Mouse (Mus musculus) 3T3-L1 (cell line): ENCODE measurements around the gene Hyls1.
"Not testable (repeated sequence)": the region's sequence is repeated elsewhere in the genome, so short reads cannot be mapped to it uniquely, and the experiment has no call there.

Experiments used
- DNase-seq: peaks from one replicate; pipeline ENCODE4 v3.0.0-alpha.2; 2015; ENCODE audit warnings: low read depth, low spot score

The Hyls1 gene

DNA sequence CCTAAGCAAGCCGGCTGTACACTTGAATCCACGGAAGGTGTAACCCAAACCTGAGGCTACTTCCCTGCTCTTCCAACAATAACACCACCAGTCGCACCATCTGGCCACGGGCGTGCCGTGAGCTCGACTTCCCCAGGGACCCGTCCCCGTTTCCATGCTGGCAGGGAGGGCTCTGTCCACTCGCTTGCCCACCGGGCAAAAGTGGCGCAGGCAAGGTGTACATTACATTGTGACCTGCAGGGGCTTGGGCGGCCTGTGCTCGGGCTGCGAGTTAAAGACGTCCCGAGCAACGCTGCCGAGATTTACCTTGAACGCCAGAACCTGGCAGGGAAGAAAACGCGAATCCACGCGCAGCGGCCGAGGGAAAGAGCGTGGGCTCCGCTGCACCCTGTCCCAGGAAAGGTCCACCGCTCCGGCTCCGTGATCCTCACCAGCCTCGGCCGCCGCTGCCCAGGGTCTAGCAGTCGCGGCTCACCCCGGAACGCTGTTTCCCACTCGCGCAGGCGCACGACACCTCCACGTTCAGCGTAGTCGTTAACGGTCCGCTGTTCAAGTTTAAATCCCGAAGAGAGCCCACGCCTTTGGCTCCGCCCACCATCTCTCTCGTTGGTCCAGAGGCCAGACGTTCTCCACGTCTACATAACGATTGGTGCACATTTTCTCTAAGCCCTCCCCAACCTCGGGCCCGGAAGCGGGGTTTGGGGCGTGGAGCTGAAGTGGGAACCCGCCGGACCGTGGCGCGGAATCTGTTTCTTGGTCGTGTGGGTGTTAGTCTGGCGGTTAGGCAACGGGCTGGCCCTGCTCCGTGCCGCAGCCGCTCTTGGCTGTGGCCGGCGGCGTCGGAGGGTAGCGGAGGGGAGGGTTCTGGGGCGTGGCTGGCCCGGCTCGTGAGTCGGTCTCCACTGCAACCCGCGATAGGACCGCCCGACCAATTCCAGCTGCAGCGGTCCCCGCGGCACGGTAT lies at the start of gene Hyls1, which contains the start of gene Pate2:
Gene Hyls1 (minus strand): TSS at position 828 of the 964 bp plus-strand sequence.
Gene Pate2 (plus strand): TSS at position 714 of the 964 bp plus-strand sequence.
- peak; percentile 99 for DNase-seq

DNA sequence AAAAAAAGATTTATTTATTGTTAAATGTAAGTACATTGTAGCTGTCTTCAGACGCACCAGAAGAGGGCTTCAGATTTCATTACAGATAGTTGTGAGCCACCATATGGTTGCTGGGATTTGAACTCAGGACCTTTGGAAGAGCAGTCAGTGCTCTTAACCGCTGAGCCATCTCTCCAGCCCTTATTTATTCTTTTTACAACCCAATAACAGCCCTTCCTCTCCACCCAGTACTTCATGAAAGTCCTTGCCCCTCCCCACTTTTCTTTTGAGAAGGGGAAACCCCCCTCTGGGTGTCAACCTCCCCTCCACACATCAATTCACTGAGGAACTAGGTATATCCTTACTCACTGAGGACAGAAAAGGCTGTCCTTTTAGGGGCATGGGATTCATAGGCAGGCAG lies 46.6 kb upstream of the Hyls1 start:
- DNase-seq = not testable (repeated sequence)

DNA sequence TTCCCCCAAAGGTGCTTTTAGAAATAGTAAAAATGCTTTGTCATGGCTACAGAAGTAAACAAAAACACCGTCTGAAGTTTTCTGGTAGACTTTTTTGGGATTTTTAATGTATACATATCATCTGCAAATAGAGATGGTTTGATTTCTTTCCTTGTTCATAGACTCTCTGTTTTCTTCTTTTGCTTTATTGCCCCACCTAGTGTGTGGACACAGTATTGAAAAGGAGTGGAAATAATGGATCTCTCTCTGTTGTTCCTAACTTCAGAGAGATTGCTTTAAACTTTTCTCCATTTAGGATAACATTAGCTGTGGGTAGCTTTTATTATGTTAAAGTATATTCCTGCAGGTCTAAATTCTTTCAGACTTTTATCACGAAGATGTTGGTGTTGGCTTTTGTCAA lies 43.8 kb upstream of the Hyls1 start:
- peak; percentile 43 for DNase-seq

DNA sequence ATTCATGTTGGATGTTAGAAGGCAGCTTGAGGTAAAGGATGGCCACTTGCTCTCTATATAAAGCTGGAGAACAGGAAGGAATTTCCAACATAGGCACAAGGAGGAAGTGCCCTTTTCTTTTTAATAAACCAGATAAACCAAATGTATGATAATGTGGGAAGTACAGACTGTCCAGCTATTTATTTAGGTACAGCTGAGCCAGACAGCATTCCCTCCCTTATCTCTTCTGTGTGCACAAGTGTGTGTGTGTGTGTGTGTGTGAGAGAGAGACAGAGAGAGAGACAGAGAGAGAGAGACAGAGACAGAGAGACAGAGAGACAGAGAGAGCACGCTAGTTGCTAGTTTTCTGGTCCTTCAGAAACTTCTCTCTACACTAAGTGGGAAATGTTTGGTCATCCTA lies 41.6 kb upstream of the Hyls1 start, which contains the start of gene Pate4:
Gene Pate4 (minus strand): TSS at position 101 of the 400 bp plus-strand sequence.
- no peak for DNase-seq

DNA sequence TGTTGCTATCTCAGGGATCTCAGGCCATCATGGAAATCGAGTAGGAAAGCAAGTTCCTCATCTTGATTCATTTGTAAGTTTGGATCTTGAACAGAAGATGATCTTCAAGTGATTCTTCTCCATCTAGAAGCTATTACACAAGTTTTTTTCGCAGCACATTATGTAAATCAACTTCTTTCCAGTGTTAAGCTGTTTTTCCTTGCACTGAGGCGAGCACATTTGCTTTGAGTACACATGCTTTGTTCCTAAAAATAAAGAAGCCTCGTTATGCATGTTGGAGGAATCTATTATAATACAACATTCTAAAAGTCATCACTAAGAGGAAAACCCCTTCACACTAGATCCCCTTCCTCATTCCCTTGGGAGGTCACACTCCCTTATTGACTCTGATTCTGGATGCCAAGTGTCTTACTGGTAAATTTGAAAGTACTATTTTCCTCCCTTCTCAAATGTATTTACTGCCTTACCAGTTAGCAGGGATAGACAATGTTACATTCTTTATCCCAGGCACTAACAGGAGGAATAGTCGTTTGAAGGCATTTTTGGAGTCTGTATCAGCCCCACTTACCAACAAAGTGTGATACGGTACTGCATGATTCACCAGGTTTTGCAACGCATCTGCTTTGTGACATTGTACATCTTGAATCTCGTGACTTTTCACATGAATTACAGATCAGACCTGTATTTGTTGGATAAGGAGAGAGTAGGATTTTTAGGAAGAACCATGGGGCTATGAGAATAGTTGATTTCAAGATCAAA lies 37.6 kb upstream of the Hyls1 start:
- no peak for DNase-seq

DNA sequence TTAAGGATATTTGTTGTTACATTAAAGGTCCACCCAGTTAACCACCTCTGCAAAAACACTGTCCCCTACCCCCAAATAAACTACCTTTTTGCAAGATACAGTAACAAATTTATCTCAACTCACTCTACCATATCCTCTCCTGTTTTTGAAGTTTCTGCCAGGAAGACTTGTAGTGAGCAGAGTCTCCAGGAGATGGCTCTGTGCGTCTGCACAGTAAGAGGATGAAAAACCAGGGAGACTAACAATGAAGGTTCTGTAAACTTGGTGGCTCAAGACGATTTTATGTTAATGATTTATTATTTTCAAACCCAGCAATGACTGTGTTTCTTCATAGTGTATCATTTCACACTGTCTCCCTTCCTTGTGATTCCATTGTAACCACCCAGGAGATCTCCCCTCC lies 22.7 kb upstream of the Hyls1 start:
- DNase-seq = peak; percentile 73

DNA sequence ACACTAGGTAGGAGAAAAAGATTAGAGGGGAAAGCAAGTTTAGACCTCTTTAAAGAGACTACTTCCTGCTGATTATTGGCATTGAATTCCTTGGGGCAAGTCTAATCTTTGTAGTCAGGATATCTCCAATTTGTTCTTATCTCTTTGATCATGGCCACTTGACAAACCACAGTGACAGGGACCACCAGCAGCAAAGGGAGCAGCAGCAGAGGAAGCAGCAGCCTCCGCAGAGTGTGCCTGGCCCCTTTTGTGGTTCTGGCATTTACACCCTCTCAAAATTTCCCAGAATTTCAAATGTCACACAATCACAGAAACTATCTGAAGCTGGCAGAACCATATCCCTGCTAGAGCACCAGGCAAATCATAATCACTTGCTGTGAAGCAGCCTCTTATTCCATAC lies 17.5 kb upstream of the Hyls1 start:
- no peak for DNase-seq

DNA sequence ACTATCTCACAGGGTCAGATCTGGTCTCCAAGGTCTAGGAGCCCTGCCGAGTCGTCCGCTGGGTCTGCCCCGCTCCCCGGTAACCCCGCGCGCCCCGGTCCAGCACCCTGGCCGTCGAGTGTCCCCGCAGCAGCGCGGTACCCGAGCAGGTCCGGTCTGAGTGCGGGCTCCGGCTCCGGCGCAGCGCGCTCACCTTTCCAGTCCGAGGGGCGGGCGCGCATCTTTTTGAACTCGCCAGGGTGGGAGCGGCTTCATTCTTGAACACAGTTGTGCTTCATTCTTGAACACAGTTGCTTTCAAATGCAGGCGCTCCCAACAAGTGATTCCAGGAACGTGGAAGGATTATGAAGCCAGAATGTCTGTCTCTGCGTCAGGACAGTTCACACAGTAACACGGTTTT lies 4.2 kb upstream of the Hyls1 start:
- no peak for DNase-seq

DNA sequence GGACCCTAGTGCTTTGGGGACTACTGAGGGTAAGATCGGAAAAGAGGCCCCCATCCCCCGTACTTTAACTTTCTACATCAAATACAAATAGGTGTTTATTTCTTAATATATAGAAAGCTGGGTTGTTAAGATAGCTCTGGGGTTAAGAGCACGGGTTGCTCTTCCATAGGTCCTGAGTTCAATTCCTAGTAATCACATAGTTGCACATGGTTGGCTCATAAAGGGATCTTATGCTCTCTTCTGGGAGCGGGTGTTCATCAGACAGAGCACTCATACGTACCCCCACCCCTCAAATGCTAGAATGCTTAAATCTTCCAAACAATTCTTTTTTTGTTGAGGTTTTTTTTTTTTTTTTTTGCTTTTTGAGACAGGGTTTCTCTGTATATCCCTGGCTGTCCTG lies 465 bp upstream of the Hyls1 start:
- no peak for DNase-seq

DNA sequence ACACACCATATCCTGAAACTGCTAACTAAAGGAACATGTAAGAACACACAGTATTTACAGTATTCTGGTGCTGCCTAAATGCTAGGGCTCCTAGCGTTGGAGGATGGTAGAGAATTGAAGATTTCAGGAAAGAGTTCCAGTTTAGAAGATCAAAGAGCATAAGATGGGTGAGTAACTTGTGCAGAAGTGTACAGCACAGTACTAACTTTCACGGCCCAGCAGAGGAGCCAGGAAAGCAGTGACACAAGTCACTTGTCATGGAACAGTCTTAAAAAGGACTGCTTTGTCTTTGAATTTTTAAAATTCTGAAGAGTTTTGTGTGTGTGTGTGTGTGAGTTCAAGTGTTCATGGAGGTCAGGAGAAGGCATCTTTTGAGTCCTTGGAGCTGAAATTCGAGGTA lies 2.2 kb downstream of the Hyls1 start:
- no peak for DNase-seq

DNA sequence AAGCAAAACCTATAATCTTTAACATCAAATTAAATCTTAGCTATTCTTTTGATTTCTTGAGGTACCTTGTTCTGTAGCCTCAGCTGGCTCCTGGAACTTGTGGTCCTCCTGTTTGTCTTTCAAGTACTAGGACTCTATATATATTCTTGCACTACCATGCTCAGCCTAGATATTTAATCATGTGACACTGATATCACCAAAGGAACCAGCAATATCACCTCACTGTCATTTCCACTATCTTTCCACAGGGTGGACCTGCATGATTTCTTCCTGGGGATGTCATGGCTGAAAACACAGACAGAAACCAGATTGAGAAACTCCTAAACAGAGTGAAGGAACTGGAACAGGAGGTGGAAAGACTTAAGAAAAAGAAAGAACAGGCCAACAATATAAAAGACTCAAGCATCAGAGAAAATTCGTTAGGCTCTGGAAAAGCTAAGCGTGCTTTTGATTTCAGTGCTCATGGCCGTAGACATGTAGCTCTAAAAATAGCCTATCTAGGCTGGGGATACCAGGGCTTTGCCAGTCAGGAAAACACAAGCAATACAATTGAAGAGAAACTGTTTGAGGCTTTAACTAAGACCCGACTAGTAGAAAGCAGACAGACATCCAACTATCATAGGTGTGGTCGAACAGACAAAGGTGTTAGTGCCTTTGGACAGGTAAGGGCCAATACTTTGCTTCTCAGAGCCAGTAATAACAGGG lies 5.5 kb downstream of the Hyls1 start:
- no peak for DNase-seq

DNA sequence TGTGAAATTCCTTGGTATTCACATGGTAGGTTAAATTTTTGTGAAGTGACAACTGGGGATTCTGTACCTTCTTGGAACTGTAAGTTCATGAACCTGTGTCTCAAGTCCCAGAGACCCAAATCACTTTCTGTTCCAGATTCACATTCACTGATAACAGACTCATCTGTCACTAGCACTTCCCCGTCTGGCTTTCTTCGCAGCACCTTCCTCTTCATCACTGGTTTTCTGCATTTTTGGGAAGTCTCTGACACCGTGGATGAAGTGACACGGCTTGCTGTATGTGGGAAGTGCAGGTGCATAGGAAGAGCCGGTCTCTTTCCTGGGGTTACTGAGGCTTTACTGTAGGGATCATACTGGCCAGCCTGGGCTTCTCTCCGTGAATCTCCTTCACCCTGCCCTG lies 8.6 kb downstream of the Hyls1 start:
- DNase-seq = no peak

DNA sequence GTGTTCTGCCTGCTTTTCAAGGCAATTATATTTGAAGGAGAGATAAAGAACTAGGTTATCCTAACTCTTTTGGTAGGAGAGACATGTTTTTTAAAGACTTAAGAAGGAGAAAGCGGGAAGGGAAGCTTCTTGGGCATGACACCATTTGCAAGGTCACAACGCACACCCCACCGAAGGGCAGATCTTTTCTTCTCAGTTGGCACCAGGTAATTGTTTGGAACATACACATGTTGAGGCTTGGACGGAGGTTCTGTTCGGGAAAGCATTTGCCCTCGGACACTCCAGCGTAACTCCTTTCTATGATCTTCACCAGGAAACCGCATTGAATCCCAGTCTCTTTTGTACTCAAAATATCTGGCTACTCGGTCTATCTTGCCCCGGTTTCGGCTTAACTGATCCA lies 9.1 kb downstream of the Hyls1 start:
- DNase-seq = no peak

DNA sequence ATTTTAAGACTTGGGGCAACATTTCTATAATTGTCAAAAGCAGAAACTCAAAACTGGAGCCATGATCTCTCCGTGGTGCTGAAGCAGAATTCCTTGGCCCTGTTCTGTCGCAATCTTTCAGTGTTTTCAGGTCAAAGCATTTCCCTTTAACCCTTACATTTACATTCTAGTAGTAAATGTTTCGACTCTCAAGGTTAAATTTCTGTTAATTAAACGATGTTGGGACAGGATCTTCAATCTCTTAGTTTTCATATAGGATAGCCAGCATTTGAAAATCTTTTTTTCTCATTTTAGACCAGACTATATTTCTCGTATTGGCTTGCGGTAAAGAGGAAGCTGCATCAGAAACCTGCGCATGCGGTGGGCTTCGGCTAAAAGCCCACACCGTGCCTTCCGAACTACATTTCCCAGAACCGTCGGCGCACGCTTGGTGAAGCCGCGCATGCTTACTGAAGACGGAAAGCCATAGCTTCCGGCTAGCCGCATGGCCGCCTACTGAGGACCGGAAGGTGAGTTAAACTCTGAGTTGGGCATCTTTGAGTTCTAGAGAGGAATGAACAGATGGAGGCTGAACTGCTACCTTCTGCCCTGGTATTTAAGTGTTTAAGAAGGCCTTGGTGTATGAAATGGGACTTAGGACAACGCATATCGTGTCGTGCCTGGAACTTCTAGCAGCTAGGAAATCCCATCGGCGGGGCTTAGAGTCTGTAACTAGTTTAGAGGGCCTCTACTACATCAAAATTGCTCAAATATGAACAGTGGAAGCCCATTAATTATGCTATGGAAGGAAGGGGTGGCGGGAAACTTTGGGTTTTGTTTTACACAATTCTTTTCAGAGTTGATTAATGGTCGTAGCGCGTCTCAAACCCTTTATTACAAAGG lies 10.9 kb downstream of the Hyls1 start:
- DNase-seq = peak; percentile 86

DNA sequence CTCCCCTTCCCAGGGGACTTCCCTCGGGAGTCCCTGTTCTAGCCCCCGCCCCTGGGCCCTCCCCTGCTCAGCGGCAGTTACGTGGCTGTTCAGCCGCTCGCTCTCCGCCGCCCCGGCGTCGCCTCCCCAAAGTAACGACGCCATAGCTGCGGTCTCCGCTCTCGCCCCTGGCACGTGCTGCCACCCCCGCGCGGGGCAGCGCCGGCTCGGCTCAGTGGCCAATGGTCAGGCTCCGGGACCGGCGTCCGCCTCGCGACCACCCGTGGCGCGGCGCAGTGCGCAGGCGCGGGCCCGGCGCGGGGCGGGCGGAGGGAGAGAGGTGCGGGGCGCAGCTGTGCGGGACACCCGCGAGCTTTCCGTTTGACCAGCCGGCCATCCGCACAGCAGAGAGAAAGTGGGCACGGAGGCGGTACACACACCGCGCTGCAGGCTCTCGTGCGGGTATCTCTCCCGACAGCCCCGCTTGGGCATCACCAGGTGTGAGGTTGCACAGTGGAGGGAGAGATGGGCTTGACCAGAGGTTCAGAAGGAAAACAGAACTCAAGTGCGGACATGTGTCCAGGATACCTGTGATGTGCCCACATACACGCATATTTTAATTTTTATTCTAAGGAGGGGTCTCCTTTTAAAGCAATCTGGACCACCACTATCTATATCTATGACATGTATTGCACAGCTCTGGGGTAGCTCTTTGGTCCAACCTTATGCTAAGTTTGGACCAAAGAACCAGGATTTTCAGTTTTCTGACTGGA lies 11.8 kb downstream of the Hyls1 start, which contains the start of the genes Ddx25 and Pus3:
Gene Ddx25 (minus strand): TSS at position 272 of the 752 bp plus-strand sequence.
Gene Pus3 (plus strand): TSS at position 339 of the 752 bp plus-strand sequence.
- DNase-seq = no peak

DNA sequence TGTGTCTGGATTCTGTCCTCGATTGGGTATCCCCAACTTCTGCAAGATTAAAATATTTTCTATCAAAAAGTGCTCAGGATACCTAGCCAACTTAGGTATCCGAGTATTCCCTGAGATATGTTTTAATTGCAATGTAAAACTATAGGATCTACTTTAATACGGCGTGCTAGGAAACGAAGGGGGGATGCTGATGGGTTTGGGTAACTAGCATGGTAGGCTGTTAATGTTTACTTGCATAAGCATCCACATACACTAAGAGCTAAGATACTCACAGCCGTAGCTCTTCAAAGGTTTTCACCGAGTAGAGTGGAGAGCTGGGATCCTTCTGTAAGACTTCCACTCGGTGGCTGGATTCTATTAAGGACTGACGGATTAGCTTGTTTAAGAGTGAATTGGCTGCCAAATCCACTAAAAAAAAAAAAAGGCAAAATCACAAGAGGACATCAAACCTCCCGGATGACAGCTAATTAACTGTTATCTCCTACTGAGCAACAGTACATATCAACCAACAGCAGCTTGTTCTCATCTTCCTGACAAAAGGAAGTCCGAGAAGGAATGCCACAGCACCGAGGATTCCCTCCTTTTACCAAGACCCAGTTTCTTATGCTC lies 13.6 kb downstream of the Hyls1 start:
- no peak for DNase-seq

DNA sequence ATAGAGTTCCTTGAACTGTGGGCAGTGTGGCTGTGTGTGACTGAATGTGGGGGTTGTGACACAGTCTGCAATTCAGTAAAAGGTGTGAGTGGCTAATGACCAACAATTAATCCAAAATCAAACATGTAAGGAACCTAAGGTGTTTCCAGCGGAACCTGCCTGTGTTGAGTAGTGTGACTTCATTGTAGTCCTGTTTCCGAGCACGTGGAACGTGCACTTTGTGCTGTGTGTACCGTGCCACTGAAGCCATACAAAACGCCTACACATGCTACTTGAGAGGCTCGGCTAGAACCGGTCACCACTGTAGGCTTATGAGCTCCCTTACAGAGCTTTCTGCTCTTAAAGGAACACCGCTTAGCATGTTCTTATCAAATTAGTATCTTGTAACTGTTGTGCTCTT lies 21.7 kb downstream of the Hyls1 start:
- DNase-seq = no peak

DNA sequence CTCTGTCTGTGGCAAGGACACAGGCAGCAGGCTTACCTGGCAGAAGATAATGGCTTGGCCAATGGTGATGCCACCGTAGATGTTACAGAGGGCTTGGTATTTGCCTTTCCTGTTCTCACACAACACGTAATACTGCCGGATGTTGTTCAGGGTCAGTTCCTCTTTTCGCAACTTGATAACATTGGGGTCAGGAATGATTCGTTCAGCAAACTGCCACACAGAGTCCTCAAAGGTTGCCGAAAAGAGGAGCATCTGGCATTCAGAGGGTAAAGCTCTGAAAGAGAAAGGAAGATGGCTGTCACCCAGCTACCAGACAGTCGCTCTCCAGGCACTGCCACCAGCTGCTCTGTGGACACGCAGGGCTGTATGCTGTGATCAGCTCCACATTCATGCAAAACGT lies 23.5 kb downstream of the Hyls1 start:
- no peak for DNase-seq

DNA sequence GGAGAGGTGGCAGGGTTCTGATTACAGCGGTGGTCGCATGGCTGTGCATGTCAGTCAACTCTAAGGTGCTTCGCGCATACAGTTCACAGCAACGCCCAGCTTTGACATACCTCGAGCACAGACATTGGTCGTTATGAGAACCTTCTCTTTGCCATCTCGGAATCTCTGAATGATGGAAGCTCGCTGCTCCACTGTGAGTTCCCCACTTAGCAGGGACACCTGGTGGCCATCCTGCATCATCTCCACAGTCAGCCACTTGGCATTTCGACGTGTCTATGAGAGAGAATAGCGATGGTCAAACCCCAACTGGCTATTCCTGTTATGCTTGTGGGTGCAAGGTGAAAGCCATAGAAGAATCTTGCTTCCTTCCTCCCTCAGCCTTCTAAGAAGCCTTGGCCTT lies 24.5 kb downstream of the Hyls1 start:
- no peak for DNase-seq

DNA sequence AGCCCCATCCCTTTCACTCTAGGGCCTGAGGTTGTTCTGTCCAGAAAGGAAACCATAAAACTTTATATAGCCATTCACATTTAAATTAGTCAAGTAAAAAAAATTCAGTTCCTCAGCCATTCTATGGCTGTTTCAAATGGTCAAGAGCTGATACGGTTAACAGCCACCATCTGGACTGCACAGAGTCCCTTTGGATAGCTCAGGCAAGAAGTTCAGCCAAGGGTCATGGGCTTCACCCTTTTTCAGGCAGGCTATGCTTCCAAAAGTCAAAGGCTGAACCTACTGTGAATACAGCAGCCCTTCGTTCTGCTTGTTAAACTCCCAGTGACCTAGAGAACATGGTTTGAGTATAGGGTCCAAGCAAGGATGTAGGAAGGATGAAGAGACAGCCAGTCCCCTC lies 25.5 kb downstream of the Hyls1 start:
- DNase-seq = no peak
